Mouse (Mus musculus) G1E-ER4 (cell line): ENCODE data around the gene Tns2. TPM values are rescaled to one million over a fixed set of nuclear protein-coding genes. Genes with fewer than 3 reads are reported as not detected.

ENCODE experiments used
- GATA1 ChIP-seq: IDR thresholded peaks from one replicate; pipeline ENCODE4 v1.8.0; 2012; ENCODE audit warnings: low read length, inconsistent platforms
- polyA plus RNA-seq: library from polyadenylated mRNA; stranded (reverse); fragments of >175 nt; gene quantifications from 2 replicates; pipeline ENCODE4 v1.2.3, GENCODE M21; 2012

Gene Tns2
- polyA plus RNA-seq, 1 experiment = 0.48 TPM

- TF ChIP-seq GATA1 = no peak
Observed at GRCm38 (mm10) chr15:102103371-102103946, 3.2 kb downstream of the Tns2 start.

- no peak for TF ChIP-seq GATA1
Observed at GRCm38 (mm10) chr15:102103947-102104555, 3.8 kb downstream of the Tns2 start.

- TF ChIP-seq GATA1 = no peak
Observed at GRCm38 (mm10) chr15:102105360-102105759, 5.1 kb downstream of the Tns2 start.

GRCm38 (mm10) chr15:102105764-102106730, 5.8 kb downstream of the Tns2 start:
- TF ChIP-seq GATA1 = no peak

- TF ChIP-seq GATA1 = no peak
Observed at GRCm38 (mm10) chr15:102106754-102107456, 6.7 kb downstream of the Tns2 start.

- TF ChIP-seq GATA1 = no peak
Observed at GRCm38 (mm10) chr15:102107689-102108573, 7.7 kb downstream of the Tns2 start.

GRCm38 (mm10) chr15:102108651-102109525, 8.7 kb downstream of the Tns2 start:
- no peak for TF ChIP-seq GATA1

GRCm38 (mm10) chr15:102110271-102110670, 10.1 kb downstream of the Tns2 start:
- no peak for TF ChIP-seq GATA1

- TF ChIP-seq GATA1 = no peak
Observed at GRCm38 (mm10) chr15:102110701-102111494, 10.7 kb downstream of the Tns2 start.

- no peak for TF ChIP-seq GATA1
Observed at GRCm38 (mm10) chr15:102111495-102111829, 11.2 kb downstream of the Tns2 start.

- TF ChIP-seq GATA1 = no peak
Observed at GRCm38 (mm10) chr15:102112181-102112580, 12.0 kb downstream of the Tns2 start.

GRCm38 (mm10) chr15:102112827-102113226, 12.6 kb downstream of the Tns2 start:
- TF ChIP-seq GATA1 = no peak

- TF ChIP-seq GATA1 = no peak
Observed at GRCm38 (mm10) chr15:102113674-102114073, 13.5 kb downstream of the Tns2 start.
